Mouse (Mus musculus) retina, postnatal 1 day (tissue): ENCODE results near the gene Palm.

Source experiments
- DNase-seq: peaks from one replicate; pipeline ENCODE4 v3.0.0-alpha.2; 2012

The Palm gene

DNA sequence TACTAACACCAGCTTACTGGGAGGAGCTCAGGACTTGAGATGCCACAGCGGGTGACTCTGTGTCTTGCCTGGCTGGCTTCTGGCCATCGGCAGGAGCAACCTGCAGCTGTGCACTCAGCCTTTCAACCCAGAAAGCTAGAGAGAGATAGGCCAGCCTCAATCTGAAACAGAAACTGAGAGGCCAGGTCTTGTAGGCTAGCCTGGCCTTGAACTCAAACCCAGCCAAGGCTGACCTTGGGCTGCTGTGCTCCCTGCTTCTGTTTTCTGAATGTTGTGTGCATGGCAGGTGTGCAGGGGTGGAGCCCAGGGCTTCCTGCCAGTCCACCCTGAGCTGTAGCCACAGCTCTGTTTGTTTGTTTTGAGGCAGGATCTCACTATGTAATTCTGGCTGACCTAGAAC lies 20.2 kb upstream of the Palm start:
- DNase-seq, result no peak

GRCm38 (mm10) chr10:79774486-79775279 lies 18.7 kb upstream of the Palm start:
- no peak for DNase-seq

DNA sequence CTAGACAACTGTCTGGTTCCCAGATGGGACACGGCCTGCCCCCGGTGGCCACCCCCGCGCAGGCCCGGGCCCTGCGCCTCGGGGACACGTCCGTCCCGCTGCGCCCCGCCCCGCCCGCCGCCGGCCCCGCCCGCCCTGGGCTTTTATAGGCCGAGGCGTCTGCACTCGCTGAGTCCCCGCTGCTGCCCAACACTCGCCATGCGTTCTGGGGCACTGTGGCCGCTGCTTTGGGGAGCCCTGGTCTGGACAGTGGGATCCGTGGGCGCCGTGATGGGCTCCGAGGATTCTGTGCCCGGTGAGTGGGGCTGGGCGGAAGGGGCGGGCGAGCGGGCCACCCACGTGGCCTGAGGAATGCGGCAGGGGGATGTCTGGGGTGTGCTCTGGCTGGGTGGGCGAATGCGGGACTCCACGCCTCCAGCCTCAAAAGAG lies 16.3 kb upstream of the Palm start, which contains the start of gene Fstl3:
Fstl3 (plus strand) TSS at position 170 of the 429 bp plus-strand sequence.
- peak; percentile 46 for DNase-seq

DNA sequence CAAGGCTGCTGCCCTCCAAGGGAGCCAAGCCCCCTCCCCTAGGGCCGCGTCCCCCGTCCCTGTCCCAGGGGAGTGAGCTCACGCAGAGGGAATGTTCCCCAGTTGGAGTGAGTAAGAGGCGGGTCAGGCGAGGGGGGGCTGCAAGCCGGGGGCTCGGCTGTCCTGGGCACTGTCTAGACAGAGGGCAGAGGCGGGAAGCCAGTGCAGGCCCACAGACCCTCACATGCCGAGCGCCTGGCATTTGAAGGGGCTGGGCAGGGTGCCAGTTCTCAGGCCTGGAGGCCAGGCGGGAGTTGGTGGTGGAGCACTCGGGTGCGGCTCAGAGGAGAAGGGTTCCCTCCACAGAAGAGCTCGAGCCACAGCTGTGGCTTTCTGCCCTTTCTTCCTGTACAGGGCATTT lies 15.4 kb upstream of the Palm start:
- peak; percentile 92 for DNase-seq

GRCm38 (mm10) chr10:79779193-79779592 lies 14.2 kb upstream of the Palm start:
- no peak for DNase-seq

DNA sequence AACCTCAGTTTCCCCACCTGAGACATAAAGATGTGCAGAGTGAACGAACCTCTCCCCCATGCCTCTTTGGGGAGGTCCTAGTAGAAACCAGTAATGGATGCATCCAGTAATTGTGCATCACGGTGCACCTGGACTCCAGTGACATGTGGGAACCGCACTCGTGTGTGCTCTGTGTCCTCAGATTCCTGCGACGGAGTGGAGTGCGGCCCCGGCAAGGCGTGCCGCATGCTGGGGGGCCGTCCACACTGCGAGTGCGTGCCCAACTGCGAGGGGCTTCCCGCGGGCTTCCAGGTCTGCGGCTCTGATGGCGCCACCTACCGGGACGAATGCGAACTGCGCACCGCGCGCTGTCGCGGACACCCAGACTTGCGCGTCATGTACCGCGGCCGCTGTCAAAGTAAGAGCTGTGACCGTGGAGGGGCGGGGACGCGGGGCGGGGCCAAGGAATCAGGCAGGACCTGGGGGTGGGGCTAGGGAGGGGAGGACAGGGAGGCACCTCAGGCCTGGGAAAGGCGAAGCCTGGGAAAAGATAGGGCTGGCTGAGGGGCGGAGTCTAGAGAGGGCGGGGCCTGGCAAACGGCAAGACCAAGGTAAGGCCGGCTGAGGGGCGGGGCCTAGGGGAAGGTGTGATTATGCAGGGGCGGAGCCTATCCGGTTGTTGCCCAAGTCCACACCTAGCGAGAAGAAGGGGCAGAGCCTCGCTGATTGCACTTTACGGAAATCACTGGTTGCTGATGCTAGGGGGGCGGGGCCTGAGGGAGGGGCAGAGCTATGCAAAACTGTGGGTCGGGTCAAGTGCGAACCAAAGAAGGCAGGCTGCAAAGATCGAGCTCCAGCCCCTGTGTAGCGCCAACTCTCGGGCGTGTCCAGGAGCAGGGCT lies 13.3 kb upstream of the Palm start:
- peak; percentile 97 for DNase-seq

DNA sequence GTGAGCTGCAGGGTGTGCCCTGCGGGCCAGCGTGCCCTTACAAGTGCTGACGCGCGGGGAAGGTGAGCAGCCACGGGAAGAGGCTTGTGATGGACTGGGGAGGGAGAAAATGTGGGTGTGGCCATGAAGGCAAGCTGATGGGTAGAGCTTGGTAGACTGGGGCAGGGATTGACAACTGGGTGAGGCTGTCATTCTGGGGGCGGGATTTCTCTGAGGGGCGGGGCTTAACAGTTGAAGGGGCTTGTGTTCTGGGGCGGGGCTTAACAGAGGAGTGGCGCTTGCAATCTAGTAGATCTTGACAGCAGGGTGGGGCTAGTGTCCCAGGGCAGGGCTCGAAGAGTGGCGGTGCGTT lies 12.7 kb upstream of the Palm start:
- DNase-seq, result peak; percentile 88

DNA sequence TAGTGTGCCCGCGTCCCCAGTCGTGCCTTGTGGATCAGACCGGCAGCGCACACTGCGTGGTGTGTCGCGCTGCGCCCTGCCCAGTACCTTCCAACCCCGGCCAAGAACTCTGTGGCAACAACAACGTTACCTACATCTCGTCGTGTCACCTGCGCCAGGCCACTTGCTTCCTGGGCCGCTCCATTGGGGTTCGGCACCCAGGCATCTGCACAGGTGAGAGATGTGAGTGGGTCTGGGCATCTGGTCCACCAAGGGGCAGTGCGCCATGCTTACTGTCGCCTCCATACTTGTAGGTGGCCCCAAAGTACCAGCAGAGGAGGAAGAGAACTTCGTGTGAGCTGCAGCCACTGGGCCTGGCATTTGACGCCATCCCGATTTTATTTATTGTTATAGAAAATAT lies 12.2 kb upstream of the Palm start:
- DNase-seq, result no peak

GRCm38 (mm10) chr10:79781956-79782355 lies 11.4 kb upstream of the Palm start:
- no peak for DNase-seq

GRCm38 (mm10) chr10:79783050-79783449 lies 10.3 kb upstream of the Palm start:
- no peak for DNase-seq

GRCm38 (mm10) chr10:79783920-79784800 lies 9.2 kb upstream of the Palm start:
- peak; percentile 71 for DNase-seq

GRCm38 (mm10) chr10:79788386-79789158 lies 4.8 kb upstream of the Palm start:
- peak; percentile 86 for DNase-seq

- DNase-seq, result no peak
Measured at GRCm38 (mm10) chr10:79789581-79789980, 3.8 kb upstream of the Palm start.

GRCm38 (mm10) chr10:79790861-79791260 lies 2.5 kb upstream of the Palm start, which contains the start of gene Prss57:
Gene Prss57 (minus strand): TSS chr10:79790961.
- DNase-seq, result no peak

GRCm38 (mm10) chr10:79792339-79793040 lies 882 bp upstream of the Palm start:
- DNase-seq, result no peak

DNA sequence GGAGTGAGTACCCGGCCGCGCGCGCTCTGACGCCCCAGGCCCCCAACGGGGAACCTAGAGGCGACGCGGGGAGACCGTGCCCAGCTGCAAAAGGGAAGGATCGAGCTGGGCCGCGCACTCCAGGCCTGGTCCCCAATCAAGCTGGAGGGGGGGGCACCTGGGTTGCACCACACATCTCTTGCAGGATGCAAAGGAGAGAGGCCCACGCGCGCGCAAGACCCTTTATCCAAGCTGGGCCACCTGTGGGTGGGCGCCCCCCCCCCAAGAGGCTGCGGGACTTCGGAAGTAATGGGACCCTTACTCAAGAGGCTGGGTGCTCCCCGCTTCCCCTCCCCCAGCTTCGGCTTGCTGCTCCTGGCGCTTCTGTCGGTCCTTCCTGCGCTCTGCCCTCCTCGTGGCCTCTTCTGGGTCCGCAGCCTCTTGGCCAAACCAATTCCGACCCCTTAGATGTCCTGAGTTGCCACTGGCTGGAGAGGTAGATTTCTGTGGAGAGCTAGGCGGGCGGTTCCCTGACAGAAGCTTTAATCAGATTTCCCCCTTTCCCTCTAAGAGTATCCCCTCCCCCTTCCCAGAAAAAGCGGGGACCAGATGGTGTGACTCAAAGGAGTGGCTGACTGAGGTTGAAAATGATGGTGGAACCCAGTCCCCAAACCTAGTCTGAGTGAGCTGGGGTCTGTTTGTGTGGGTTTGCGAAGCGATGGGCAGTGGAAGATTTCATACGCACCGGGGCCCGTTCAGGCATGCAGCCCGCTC lies 542 bp downstream of the Palm start:
- peak; percentile 61 for DNase-seq

- DNase-seq, result peak; percentile 39
Measured at GRCm38 (mm10) chr10:79794491-79794931, 1.1 kb downstream of the Palm start.

- no peak for DNase-seq
Measured at GRCm38 (mm10) chr10:79795905-79796304, 2.5 kb downstream of the Palm start.

DNA sequence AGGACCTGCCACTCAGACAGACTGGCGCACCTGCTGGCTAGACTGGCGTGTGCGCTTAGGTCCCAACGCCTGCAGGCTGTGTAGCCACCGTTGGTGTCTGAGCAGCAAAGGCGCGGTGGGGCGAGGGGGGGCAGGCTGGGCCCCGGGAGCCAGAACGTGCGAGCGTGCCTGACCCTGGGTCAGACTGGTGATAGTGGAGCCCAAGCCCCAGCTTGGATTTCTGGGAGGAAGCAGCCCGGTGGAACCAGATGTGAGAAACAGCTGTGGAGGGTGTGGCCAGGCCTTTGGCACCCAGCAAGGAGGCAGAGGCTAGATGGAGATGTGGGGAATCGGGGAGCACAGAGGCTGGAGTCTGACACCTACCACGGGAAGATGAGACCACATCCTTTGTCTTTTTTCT lies 4.0 kb downstream of the Palm start:
- no peak for DNase-seq

DNA sequence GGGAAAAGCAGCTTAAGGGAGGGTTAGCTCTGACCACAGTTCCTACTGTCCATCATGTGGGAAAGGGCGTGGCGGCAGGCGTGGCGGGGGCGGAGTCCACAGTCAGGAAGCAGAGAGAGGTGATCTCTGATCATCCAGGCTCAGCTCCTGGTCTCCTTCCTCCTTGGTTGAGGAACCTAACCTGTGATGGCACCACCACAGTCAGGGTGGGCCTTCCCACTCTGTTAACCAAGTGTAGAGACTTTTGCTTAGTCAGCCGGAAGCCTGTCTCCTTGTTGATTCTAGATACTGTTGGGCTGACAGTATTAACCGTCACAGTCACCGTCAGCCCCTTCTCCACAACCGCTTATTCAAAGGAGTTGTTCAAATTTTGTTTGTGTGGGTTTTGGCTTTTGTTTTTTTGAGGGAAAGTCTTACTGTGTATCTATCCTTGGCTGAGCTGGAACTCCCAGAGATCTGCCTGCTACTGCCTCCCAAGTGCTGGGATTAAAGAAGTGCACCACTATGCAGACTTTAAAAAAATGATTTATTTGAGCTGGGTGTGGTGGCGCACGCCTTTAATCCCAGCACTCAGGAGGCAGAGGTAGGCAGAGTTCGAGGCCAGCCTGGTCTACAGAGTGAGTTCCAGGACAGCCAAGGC lies 5.0 kb downstream of the Palm start:
- no peak for DNase-seq
